In the genomic region with DNA sequence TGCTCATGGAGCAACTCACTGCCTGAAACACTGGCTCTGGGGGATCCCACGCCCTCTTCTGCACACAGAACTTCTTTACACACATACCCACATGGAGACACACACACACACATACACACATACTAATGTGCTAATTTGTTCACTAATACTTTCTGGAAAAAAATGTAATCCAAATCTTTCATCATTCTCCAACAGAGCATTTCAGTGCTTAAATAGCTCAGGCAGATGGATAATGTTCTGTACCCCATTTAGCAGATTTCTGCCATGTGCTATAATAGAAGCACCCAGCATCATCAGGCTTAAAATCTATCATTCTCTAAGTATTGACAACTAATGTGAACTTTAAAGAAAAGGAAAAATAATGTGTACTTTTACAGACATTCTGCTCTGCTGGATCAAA, we compare ENCODE assay signal across 18 mouse cellular contexts.
"Had no signal": no experiment of that assay in that cellular context is flagged by ENCODE, and none has a peak within 500 bp of the region (broad histone marks: within the 10 kb centered on the region; RNA-seq: fewer than 3 reads in every experiment).

No protein-coding gene starts in this region.

- DNase-seq: liver, postnatal 0 days; lung, adult 2 months; lung, postnatal 14 days; lung, postnatal 4 days; midbrain, embryonic 14.5 days; retina, postnatal 1 day; right cerebral cortex, postnatal 4 days; thymus, adult 18-20 months; thymus, postnatal 14 days; thymus, postnatal 36 days had no signal

- H3K4me3 ChIP-seq: lung, embryonic 15.5 days; midbrain, embryonic 10.5 days; midbrain, embryonic 12.5 days; myocyte; neural tube, embryonic 13.5 days; neural tube, embryonic 15.5 days; stomach, embryonic 15.5 days had no signal

- H3K27ac ChIP-seq: lung, embryonic 15.5 days; midbrain, embryonic 10.5 days; midbrain, embryonic 12.5 days; neural tube, embryonic 13.5 days; neural tube, embryonic 15.5 days; stomach, embryonic 15.5 days; stomach, postnatal 0 days had no signal
